ENCODE assay signal across 18 mouse cellular contexts in the genomic region with DNA sequence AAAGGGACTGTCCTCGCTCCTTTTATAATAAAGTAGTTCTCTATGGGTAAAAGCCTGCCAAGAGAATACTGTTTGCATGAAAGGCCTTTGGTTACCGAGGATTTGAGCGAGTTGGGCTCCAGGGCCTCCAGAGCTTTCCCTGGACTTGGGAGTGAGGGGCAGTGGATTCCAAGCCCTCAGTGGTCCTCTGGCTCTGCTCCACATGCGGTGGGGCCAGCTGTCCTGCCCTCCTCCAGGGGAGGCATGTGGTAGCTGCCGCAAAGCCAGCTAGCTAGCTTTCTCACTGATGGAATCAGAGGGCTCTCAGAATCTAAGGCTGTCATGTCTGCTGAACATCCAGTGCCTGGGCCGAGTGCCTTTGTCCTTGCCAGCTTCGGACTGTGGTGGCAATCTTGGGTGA. TPM values are rescaled to one million over a fixed set of nuclear protein-coding genes. Genes with fewer than 3 reads are reported as not detected.
DNase-seq lines count a peak whose midpoint lies in the region; ATAC-seq and TF ChIP-seq lines count a peak whose summit lies in the region.
"Had no signal": no experiment of that assay in that cellular context is flagged by ENCODE, and none has a peak within 500 bp of the region (broad histone marks: within the 10 kb centered on the region; RNA-seq: fewer than 3 reads in every experiment).

No protein-coding gene starts in this region.

- 85% methylated on average over 7 of the region's 7 CpGs for WGBS in forebrain, embryonic 10.5 days
- WGBS in forebrain, embryonic 11.5 days: 89% methylated on average over 7 of the region's 7 CpGs
- 45% methylated on average over 7 of the region's 7 CpGs for WGBS in hindbrain, postnatal 0 days
- 80% methylated on average over 7 of the region's 7 CpGs for WGBS in hindbrain, embryonic 12.5 days
- 80% methylated on average over 7 of the region's 7 CpGs for WGBS in midbrain, postnatal 0 days
- WGBS in midbrain, embryonic 14.5 days: 85% methylated on average over 7 of the region's 7 CpGs

- no peak overlapping the region for H3K9ac ChIP-seq in forebrain, embryonic 11.5 days (ENCODE audit: low read length)
- no peak overlapping the region for H3K9ac ChIP-seq in hindbrain, postnatal 0 days (replicated peaks; ENCODE audit: low read length)
- H3K9ac ChIP-seq in hindbrain, embryonic 12.5 days: no peak overlapping the region
- no peak overlapping the region for H3K9ac ChIP-seq in midbrain, postnatal 0 days (replicated peaks; ENCODE audit: low read length, poor library complexity, severe bottlenecking)
- H3K9ac ChIP-seq in midbrain, embryonic 14.5 days (replicated peaks; ENCODE audit: low read length): no peak overlapping the region
- H3K9ac ChIP-seq: embryonic facial prominence, embryonic 13.5 days; intestine, embryonic 15.5 days had no signal

- H3K36me3 ChIP-seq in forebrain, embryonic 10.5 days (replicated peaks): peaks cover 27% of the 10 kb centered on the region
- H3K36me3 ChIP-seq in forebrain, embryonic 11.5 days (ENCODE audit: control insufficient read depth, insufficient read depth, low read length): no peaks in the 10 kb centered on the region
- H3K36me3 ChIP-seq in hindbrain, postnatal 0 days (ENCODE audit: insufficient read depth, low read length): no peaks in the 10 kb centered on the region
- peaks cover 11% of the 10 kb centered on the region for H3K36me3 ChIP-seq in hindbrain, embryonic 12.5 days
- H3K36me3 ChIP-seq in midbrain, postnatal 0 days (ENCODE audit: insufficient read depth, low read length): no peaks in the 10 kb centered on the region; the same call in 1 of the 2 replicates
- H3K36me3 ChIP-seq in midbrain, embryonic 14.5 days (ENCODE audit: control insufficient read depth, insufficient read depth, low read length): peaks cover 22% of the 10 kb centered on the region
- H3K36me3 ChIP-seq: intestine, embryonic 15.5 days had no signal

- H3K4me2 ChIP-seq in forebrain, embryonic 11.5 days (ENCODE audit: low read depth, low read length, severe bottlenecking): no peak overlapping the region
- no peak overlapping the region for H3K4me2 ChIP-seq in hindbrain, postnatal 0 days (ENCODE audit: low read depth, low read length)
- H3K4me2 ChIP-seq in hindbrain, embryonic 12.5 days (replicated peaks): no peak overlapping the region
- no peak overlapping the region for H3K4me2 ChIP-seq in midbrain, postnatal 0 days (ENCODE audit: low read depth, low read length, poor library complexity, severe bottlenecking)
- H3K4me2 ChIP-seq in midbrain, embryonic 14.5 days (ENCODE audit: low read length): no peak overlapping the region
- H3K4me2 ChIP-seq: embryonic facial prominence, embryonic 13.5 days; intestine, embryonic 15.5 days had no signal

- H3K27me3 ChIP-seq in forebrain, embryonic 10.5 days (ENCODE audit: poor library complexity, severe bottlenecking): no peaks in the 10 kb centered on the region
- no peaks in the 10 kb centered on the region for H3K27me3 ChIP-seq in forebrain, embryonic 11.5 days (ENCODE audit: control insufficient read depth, insufficient read depth, low read length)
- H3K27me3 ChIP-seq in hindbrain, postnatal 0 days (ENCODE audit: insufficient read depth, low read length): no peaks in the 10 kb centered on the region
- no peaks in the 10 kb centered on the region for H3K27me3 ChIP-seq in hindbrain, embryonic 12.5 days
- H3K27me3 ChIP-seq in midbrain, postnatal 0 days (ENCODE audit: insufficient read depth, low read length): no peaks in the 10 kb centered on the region
- no peaks in the 10 kb centered on the region for H3K27me3 ChIP-seq in midbrain, embryonic 14.5 days (ENCODE audit: control insufficient read depth, insufficient read depth, low read length)
- H3K27me3 ChIP-seq: embryonic facial prominence, embryonic 13.5 days; intestine, embryonic 15.5 days had no signal

- DNase-seq in forebrain, embryonic 10.5 days (ENCODE audit: extremely low spot score, low spot score): no peak
- no peak for DNase-seq in forebrain, embryonic 11.5 days (ENCODE audit: low spot score)
- DNase-seq in hindbrain, postnatal 0 days (ENCODE audit: low spot score): peak; percentile 39
- DNase-seq in midbrain, postnatal 0 days (ENCODE audit: low spot score): peak; percentile 24
- no peak for DNase-seq in midbrain, embryonic 14.5 days
- DNase-seq: adrenal gland, adult 2 months; adrenal gland, postnatal 25 days; cerebellum, adult 11 months; cerebellum, postnatal 25 days; gastrocnemius, adult 2 months; gastrocnemius, postnatal 25 days; heart, postnatal 10 days; heart, postnatal 4 days; kidney, adult 18-20 months had no signal

- ATAC-seq in forebrain, embryonic 11.5 days (replicated peaks; ENCODE audit: low FRiP score): no peak
- ATAC-seq in hindbrain, postnatal 0 days: 0 out of 2 replicates have a peak, but pooled peaks have one; percentile 29
- ATAC-seq in hindbrain, embryonic 12.5 days (ENCODE audit: low FRiP score): no peak
- ATAC-seq in midbrain, postnatal 0 days (ENCODE audit: low FRiP score): no peak
- no peak for ATAC-seq in midbrain, embryonic 14.5 days (ENCODE audit: low FRiP score, low TSS enrichment)
- ATAC-seq: forebrain, embryonic 14.5 days; intestine, embryonic 15.5 days had no signal

- H3K4me1 ChIP-seq in forebrain, embryonic 10.5 days: peaks cover 24% of the 10 kb centered on the region
- no peaks in the 10 kb centered on the region for H3K4me1 ChIP-seq in forebrain, embryonic 11.5 days (replicated peaks; ENCODE audit: control insufficient read depth, insufficient read depth, low read length)
- H3K4me1 ChIP-seq in hindbrain, postnatal 0 days (ENCODE audit: insufficient read depth, low read length): 0 out of 2 replicates have a peak, but pooled peaks cover 6% of the 10 kb centered on the region
- peaks cover 7% of the 10 kb centered on the region; the same call in 1 of the 2 replicates for H3K4me1 ChIP-seq in hindbrain, embryonic 12.5 days
- no peaks in the 10 kb centered on the region for H3K4me1 ChIP-seq in midbrain, postnatal 0 days (ENCODE audit: insufficient read depth, low read length)
- no peaks in the 10 kb centered on the region for H3K4me1 ChIP-seq in midbrain, embryonic 14.5 days (ENCODE audit: control insufficient read depth, insufficient read depth, low read length)

- no peaks in the 10 kb centered on the region for H3K9me3 ChIP-seq in forebrain, embryonic 10.5 days
- no peaks in the 10 kb centered on the region for H3K9me3 ChIP-seq in forebrain, embryonic 11.5 days (ENCODE audit: control insufficient read depth, low read length)
- no peaks in the 10 kb centered on the region for H3K9me3 ChIP-seq in hindbrain, postnatal 0 days (ENCODE audit: low read length)
- no peaks in the 10 kb centered on the region for H3K9me3 ChIP-seq in hindbrain, embryonic 12.5 days (replicated peaks)
- no peaks in the 10 kb centered on the region for H3K9me3 ChIP-seq in midbrain, postnatal 0 days (ENCODE audit: low read length)
- no peaks in the 10 kb centered on the region for H3K9me3 ChIP-seq in midbrain, embryonic 14.5 days (ENCODE audit: control insufficient read depth, low read length)
- H3K9me3 ChIP-seq: embryonic facial prominence, embryonic 13.5 days; intestine, embryonic 15.5 days had no signal

- TF ChIP-seq CTCF in hindbrain, postnatal 0 days (IDR thresholded peaks at IDR 0.05; ENCODE audit: low read depth): no peak
- TF ChIP-seq CTCF in midbrain, postnatal 0 days (IDR thresholded peaks at IDR 0.05): no peak

- H3K27ac ChIP-seq in forebrain, embryonic 10.5 days: 0 out of 2 replicates have a peak overlapping the region, but pooled peaks have one; percentile 16
- H3K27ac ChIP-seq in forebrain, embryonic 11.5 days (ENCODE audit: low read depth, low read length): no peak overlapping the region
- peak overlapping the region; percentile 34; the same call in 1 of the 2 replicates for H3K27ac ChIP-seq in hindbrain, postnatal 0 days
- H3K27ac ChIP-seq in hindbrain, embryonic 12.5 days: no peak overlapping the region
- H3K27ac ChIP-seq in midbrain, postnatal 0 days (ENCODE audit: low read depth, low read length): no peak overlapping the region
- H3K27ac ChIP-seq in midbrain, embryonic 14.5 days (replicated peaks; ENCODE audit: low read depth, low read length): no peak overlapping the region
- H3K27ac ChIP-seq: embryonic facial prominence, embryonic 13.5 days; gastrocnemius, adult 2 months; intestine, embryonic 15.5 days had no signal

- H3K4me3 ChIP-seq in forebrain, embryonic 10.5 days: no peak overlapping the region
- H3K4me3 ChIP-seq in forebrain, embryonic 11.5 days (ENCODE audit: low read depth, low read length): no peak overlapping the region
- no peak overlapping the region for H3K4me3 ChIP-seq in hindbrain, postnatal 0 days (ENCODE audit: low read length)
- no peak overlapping the region for H3K4me3 ChIP-seq in hindbrain, embryonic 12.5 days
- H3K4me3 ChIP-seq in midbrain, postnatal 0 days (ENCODE audit: low read depth, low read length): no peak overlapping the region
- H3K4me3 ChIP-seq in midbrain, embryonic 14.5 days (replicated peaks; ENCODE audit: low read depth, low read length): no peak overlapping the region
- H3K4me3 ChIP-seq: embryonic facial prominence, embryonic 13.5 days; gastrocnemius, adult 2 months; intestine, embryonic 15.5 days had no signal

RNA-seq across cellular contexts. Expression of a gene that starts 26.3 kb away (rescaled TPM):
- polyA plus RNA-seq in forebrain, embryonic 10.5 days (2016; fragmentation: Nextera tagmentation; extraction: Ambion mirVana): 54.6 and 68.6 TPM in 2 replicates
- polyA plus RNA-seq in forebrain, embryonic 11.5 days (2014; fragmentation: Nextera tagmentation; extraction: Ambion mirVana): 71.2 TPM in 2 replicates
- 35.5 and 43.2 TPM in 2 replicates for total RNA-seq in hindbrain, postnatal 0 days (2014; rRNA removed)
- polyA plus RNA-seq in hindbrain, postnatal 0 days (2015; fragmentation: Nextera tagmentation; extraction: Ambion mirVana): 72.9 and 73.9 TPM in 2 replicates
- polyA plus RNA-seq in hindbrain, embryonic 12.5 days (2016; fragmentation: Nextera tagmentation; extraction: Ambion mirVana): 70.5 and 82.4 TPM in 2 replicates
- total RNA-seq in midbrain, postnatal 0 days (2014; rRNA removed): 42.9 and 51.4 TPM in 2 replicates
- 80.6 and 86.0 TPM in 2 replicates for polyA plus RNA-seq in midbrain, postnatal 0 days (2015; fragmentation: Nextera tagmentation; extraction: Ambion mirVana)
- polyA plus RNA-seq in midbrain, embryonic 14.5 days (2014; fragmentation: Nextera tagmentation; extraction: Ambion mirVana): 94.2 and 94.6 TPM in 2 replicates

Comparison
In these comparisons a context has a peak if more than half of its experiments do, and no peak if none do; other contexts are left out.
1. DNase-seq: peak in hindbrain, postnatal 0 days (single experiment) and midbrain, postnatal 0 days (single experiment); none in forebrain, embryonic 10.5 days (single experiment), forebrain, embryonic 11.5 days (single experiment) and midbrain, embryonic 14.5 days (single experiment).
2. H3K27ac ChIP-seq: peak in forebrain, embryonic 10.5 days (single experiment) and hindbrain, postnatal 0 days (single experiment); none in forebrain, embryonic 11.5 days (single experiment), hindbrain, embryonic 12.5 days (single experiment), midbrain, postnatal 0 days (single experiment) and midbrain, embryonic 14.5 days (single experiment).